Mouse (Mus musculus) neutrophil, adult 83 days (primary cell): Measurements from ENCODE around the gene Gm5431. TPM values are rescaled to one million over a fixed set of nuclear protein-coding genes. Genes with fewer than 3 reads are reported as not detected.

Experiments used
- total RNA-seq, 2 experiments: library from RNA; stranded (reverse); gene quantifications; one replicate each; pipeline ENCODE4 v1.2.4; 2023

Gene Gm5431
- total RNA-seq = 1 to 10 TPM; 3.7 to 4.7 TPM

GRCm38 (mm10) chr11:48902021-48902420 lies at the start of gene Gm5431:
Gm5431 (minus strand) TSS chr11:48902214.

GRCm38 (mm10) chr11:48946090-48946489 lies 44.1 kb upstream of the Gm5431 start, which contains the start of gene Psme2b:
Psme2b (minus strand) TSS chr11:48946190.

GRCm38 (mm10) chr11:48871201-48871772 lies 30.7 kb downstream of the Gm5431 start, which contains the start of gene Irgm1:
Irgm1 (minus strand) TSS chr11:48871683.

Other genes starting within 250 kb of the Gm5431 start
- gene Rack1, start 101.9 kb downstream of the Gm5431 start, total RNA-seq = 100 to 1,000 TPM; 562 to 593 TPM
- 10 to 100 TPM; 45.2 to 45.4 TPM for gene Trim41, start 84.9 kb downstream of the Gm5431 start, total RNA-seq
- under 1 TPM; 0.42 to 0.60 TPM for gene Trim7, start 76.1 kb downstream of the Gm5431 start, total RNA-seq
- gene Gm12184, start 75.6 kb downstream of the Gm5431 start, total RNA-seq = 1 to 10 TPM; 1.2 to 2.0 TPM
- gene Irgm1, start 30.5 kb downstream of the Gm5431 start, total RNA-seq = 10 to 100 TPM; 14.0 to 19.8 TPM
- 10 to 100 TPM; 12.7 to 18.6 TPM for gene Psme2b, start 44.0 kb upstream of the Gm5431 start, total RNA-seq
- under 1 TPM; 0.11 to 0.40 TPM for gene Olfr56, start 76.7 kb upstream of the Gm5431 start, total RNA-seq
- 10 to 100 TPM; 30.9 to 31.8 TPM for gene 9930111J21Rik1, start 77.2 kb upstream of the Gm5431 start, total RNA-seq
- gene Gm12185, start 90.0 kb upstream of the Gm5431 start, total RNA-seq = 1 to 10 TPM; 1.4 to 1.6 TPM
- gene Tgtp1, start 92.0 kb upstream of the Gm5431 start, total RNA-seq = 1 to 10 TPM in 1 of 2 experiments, under 1 TPM in 1; 0.40 to 1.4 TPM
- 10 to 100 TPM; 40.2 to 41.2 TPM for gene 9930111J21Rik2, start 149.0 kb upstream of the Gm5431 start, total RNA-seq
- gene Tgtp2, start 162.0 kb upstream of the Gm5431 start, total RNA-seq = 1 to 10 TPM in 1 of 2 experiments, under 1 TPM in 1; 0.46 to 1.5 TPM
- gene Ifi47, start 174.4 kb upstream of the Gm5431 start, total RNA-seq = 10 to 100 TPM; 17.0 TPM
- gene Olfr1396, start 212.7 kb upstream of the Gm5431 start, total RNA-seq = not detected
- not detected for gene Olfr1395, start 240.1 kb upstream of the Gm5431 start, total RNA-seq